Mouse (Mus musculus) T-cell, adult 2 months (primary cell): ENCODE data around the gene Pifo.
"Not testable (repeated sequence)": the region's sequence is repeated elsewhere in the genome, so short reads cannot be mapped to it uniquely, and the experiment has no call there.

Experiments used
- DNase-seq: peaks from one replicate; pipeline ENCODE4 v3.0.0; 2022; ENCODE audit warnings: low spot score

Gene Pifo

GRCm38 (mm10) chr3:106014546-106014945, at the start of gene Pifo:
Pifo (minus strand) TSS chr3:106014646.
- DNase-seq: no peak

GRCm38 (mm10) chr3:106057966-106058365, 43.5 kb upstream of the Pifo start:
- no peak for DNase-seq

- no peak for DNase-seq
Observed at GRCm38 (mm10) chr3:106051896-106052295, 37.5 kb upstream of the Pifo start.

- DNase-seq: no peak
Observed at GRCm38 (mm10) chr3:106040306-106040705, 25.9 kb upstream of the Pifo start.

- DNase-seq: peak; percentile 23
Observed at GRCm38 (mm10) chr3:106032781-106033180, 18.3 kb upstream of the Pifo start, which contains the start of gene Chil5. Chil5 (minus strand) TSS chr3:106032814.

GRCm38 (mm10) chr3:106024135-106024534, 9.7 kb upstream of the Pifo start:
- DNase-seq: no peak

GRCm38 (mm10) chr3:106021840-106022239, 7.4 kb upstream of the Pifo start:
- DNase-seq: no peak

GRCm38 (mm10) chr3:106003360-106003759, 11.1 kb downstream of the Pifo start:
- peak; percentile 35 for DNase-seq

GRCm38 (mm10) chr3:106001416-106002370, 12.8 kb downstream of the Pifo start:
- peak; percentile 62 for DNase-seq

GRCm38 (mm10) chr3:106000707-106001375, 13.6 kb downstream of the Pifo start:
- DNase-seq: peak; percentile 20

- DNase-seq: no peak
Observed at GRCm38 (mm10) chr3:105994730-105995129, 19.7 kb downstream of the Pifo start.

- peak; percentile 54 for DNase-seq
Observed at GRCm38 (mm10) chr3:105991653-105992283, 22.7 kb downstream of the Pifo start.

GRCm38 (mm10) chr3:105989611-105990010, 24.8 kb downstream of the Pifo start:
- not testable (repeated sequence) for DNase-seq

- no peak for DNase-seq
Observed at GRCm38 (mm10) chr3:105974174-105974573, 40.3 kb downstream of the Pifo start.

GRCm38 (mm10) chr3:105973411-105973810, 41.0 kb downstream of the Pifo start, which contains the start of gene Ovgp1:
Ovgp1 (plus strand) TSS chr3:105973711.
- no peak for DNase-seq

GRCm38 (mm10) chr3:105971831-105972446, 42.5 kb downstream of the Pifo start:
- no peak for DNase-seq

- peak; percentile 10 for DNase-seq
Observed at GRCm38 (mm10) chr3:105960700-105961099, 53.7 kb downstream of the Pifo start.

- DNase-seq: no peak
Observed at GRCm38 (mm10) chr3:105959999-105960398, 54.4 kb downstream of the Pifo start, which contains the start of gene Atp5f1. Atp5f1 (minus strand) TSS chr3:105960099.

- DNase-seq: no peak
Observed at GRCm38 (mm10) chr3:105959585-105959984, 54.9 kb downstream of the Pifo start.

- DNase-seq: peak; percentile 96
Observed at GRCm38 (mm10) chr3:105958974-105959580, 55.4 kb downstream of the Pifo start, which contains the start of gene Wdr77. Wdr77 (plus strand) TSS chr3:105959369.

GRCm38 (mm10) chr3:105958204-105958603, 56.2 kb downstream of the Pifo start:
- no peak for DNase-seq
